Mouse (Mus musculus): Measurements from ENCODE around the gene Dbp. TPM values are rescaled to one million over a fixed set of nuclear protein-coding genes. Genes with fewer than 3 reads are reported as not detected.

The Dbp gene
- polyA plus RNA-seq, 1 experiment from 2014 or later: 3.6 TPM

DNA sequence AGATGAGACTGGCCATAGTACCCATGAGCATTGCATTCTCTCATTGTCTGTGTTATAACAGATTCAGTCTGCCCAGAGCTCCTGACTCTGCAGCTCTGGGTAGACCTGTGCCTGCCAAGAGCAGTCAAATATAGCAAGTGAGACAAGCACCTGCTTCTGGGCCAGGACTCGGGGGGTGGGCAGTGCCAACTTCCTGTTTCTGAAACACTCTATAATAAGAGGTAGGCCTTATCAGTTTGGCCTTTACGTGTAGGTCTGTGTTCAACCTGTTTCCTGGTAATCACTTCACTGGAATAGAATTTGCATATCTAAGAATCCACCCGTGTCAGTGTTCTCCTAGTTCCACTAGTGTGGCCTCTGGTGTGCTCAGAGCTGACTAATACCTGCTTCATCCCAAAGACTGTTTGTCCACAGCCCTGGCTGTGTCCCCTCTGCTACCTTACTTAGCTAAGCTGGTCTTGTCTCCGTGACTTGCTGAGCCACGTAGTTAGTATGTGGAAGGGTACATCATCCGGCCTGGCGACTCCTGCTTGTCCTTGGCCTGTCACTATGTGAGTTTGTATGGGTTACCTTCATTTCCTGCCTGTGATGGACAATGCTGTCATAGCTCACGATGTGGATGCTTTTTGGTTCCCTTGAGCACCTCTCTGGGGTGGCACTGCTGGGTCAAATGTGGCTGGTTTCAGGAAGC, 23.7 kb upstream of the Dbp start:
- H3K9me3 ChIP-seq: no peaks in the 10 kb centered on the region
- no peak for DNase-seq (ENCODE audit: low spot score)
- no peak overlapping the region for H3K4me3 ChIP-seq
- WGBS: 86% methylated on average over 8 of the region's 8 CpGs
- peaks cover 18% of the 10 kb centered on the region; the same call in 1 of the 2 replicates for H3K27me3 ChIP-seq (replicated peaks; ENCODE audit: low read depth, poor library complexity, severe bottlenecking)
- H3K27ac ChIP-seq (replicated peaks): no peak overlapping the region
- H3K4me1 ChIP-seq: peaks cover 40% of the 10 kb centered on the region
- no peaks in the 10 kb centered on the region for H3K36me3 ChIP-seq (replicated peaks)

DNA sequence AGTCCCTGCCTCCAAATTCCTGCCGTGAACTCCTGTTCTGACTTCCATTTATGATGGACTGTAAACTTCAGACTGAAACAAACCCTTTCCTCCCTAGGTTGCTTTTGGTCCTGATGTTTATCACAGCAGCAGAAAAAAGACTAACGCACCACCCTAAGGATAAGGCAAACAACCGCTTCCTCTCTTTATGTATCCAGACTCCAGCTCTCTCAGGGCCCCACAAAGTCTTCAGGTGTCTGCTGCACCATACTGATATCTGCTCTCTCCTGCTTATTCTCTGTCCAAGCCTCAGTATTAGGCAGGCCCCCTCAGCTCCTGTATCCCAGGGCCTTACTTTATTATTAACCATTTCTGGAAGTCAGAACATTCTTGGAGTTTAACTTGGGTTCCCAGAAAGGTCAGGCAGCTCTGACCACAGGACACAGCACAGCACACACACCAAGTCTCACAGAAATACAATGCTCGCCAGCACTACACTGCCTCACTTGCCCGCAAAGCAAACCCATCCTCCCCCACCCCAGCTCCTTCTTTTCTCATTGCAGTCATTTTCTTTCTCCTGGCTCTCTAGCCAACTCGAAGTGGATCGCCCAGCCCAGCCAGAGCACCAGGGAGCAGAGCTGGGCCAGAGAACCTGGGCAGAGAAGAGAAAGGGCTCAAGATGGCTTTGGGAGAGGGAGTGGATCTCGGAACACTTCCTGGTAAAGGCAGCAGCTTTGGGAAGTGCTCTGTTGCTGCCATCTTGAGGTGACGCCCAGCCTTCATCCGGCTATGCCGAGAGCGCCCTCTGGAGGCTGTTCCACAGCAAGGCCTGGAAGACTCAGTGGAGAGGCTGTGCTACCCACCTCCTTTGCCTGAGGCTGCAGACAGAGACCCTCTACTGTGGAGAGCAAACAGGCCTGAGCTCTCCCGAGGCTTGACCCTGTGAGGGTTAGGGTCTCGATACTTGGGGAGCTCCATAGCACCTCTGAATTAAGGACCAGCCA, 22.5 kb upstream of the Dbp start:
- H3K36me3 ChIP-seq (replicated peaks): no peaks in the 10 kb centered on the region
- H3K9me3 ChIP-seq: no peaks in the 10 kb centered on the region
- H3K4me1 ChIP-seq: peaks cover 52% of the 10 kb centered on the region
- DNase-seq (ENCODE audit: low spot score): peak; percentile 93
- peak overlapping the region; percentile 42 for H3K4me3 ChIP-seq
- H3K27me3 ChIP-seq (replicated peaks; ENCODE audit: low read depth, poor library complexity, severe bottlenecking): peaks cover 22% of the 10 kb centered on the region; the same call in 1 of the 2 replicates
- WGBS: 29% methylated on average over 14 of the region's 14 CpGs
- peak overlapping the region; percentile 90 for H3K27ac ChIP-seq (replicated peaks)

DNA sequence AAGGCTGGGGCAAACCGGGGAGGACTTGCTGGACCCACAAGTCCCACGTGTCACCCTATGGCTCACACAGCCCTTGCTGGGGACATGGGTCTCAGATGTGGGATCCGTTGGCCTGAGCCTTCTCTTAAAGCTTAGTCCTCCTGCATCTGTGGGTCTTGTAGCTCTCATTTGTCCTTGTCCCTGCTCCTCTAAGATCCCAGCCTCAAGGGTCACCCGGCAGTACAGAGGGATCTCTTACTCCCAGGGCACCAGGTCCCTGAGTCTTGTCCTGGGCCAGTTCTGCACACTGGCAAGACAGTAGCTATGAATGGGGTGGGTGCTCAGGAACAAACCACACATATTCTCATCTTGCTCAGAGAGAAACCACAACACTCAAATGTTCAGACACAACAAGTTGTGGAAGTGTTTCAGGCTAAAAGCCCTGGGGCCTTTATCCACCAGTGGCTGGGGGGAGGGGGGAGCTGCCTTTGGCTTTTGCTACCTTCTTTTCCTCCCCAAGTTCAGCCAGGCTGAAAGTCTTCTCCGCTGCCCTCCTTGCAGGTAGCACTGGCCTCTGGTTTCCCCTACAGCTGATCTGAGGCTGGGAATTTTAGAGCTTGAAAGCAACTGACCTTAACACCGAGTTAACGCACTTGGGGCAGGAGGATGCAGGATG, 21.4 kb upstream of the Dbp start, which contains the start of gene Ntn5:
Gene Ntn5, plus strand, starts transcription at position 627 of the 655 bp plus-strand sequence.
- Histone ChIP-seq H3K4me3 (peak within 1 kb of the TSS; percentile 42), H3K27me3 (replicated peaks; ENCODE audit: low read depth, poor library complexity, severe bottlenecking) (peaks cover 22% of the 10 kb centered on the region; the same call in 1 of the 2 replicates), H3K36me3 (replicated peaks) (no peaks in the 10 kb centered on the region), H3K9me3 (no peaks in the 10 kb centered on the region), H3K27ac (replicated peaks) (peak within 1 kb of the TSS; percentile 90), H3K4me1 (peaks cover 52% of the 10 kb centered on the region)
- DNase-seq (ENCODE audit: low spot score): no peak
- 68% methylated on average over 7 of the region's 7 CpGs for WGBS

DNA sequence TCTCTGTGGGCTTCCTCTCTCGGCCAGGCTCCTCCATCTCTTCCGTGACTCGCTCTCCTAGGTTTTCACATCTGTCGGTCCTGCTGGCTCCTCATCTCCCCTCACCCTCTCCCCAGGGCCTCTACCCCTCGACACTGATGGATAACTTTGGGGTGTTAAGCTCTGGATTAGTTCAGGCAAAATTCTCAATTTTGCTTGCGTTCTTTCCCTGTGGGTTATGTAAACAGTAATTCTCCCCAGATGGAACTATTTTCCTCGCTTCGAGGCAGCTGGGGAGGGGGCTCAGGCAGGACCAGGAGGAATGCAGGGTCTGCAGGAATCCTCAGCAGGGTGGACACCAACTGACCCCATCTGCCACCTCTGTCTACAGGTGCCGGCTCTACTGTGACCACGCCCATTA, 19.1 kb upstream of the Dbp start:
- H3K27me3 ChIP-seq (replicated peaks; ENCODE audit: low read depth, poor library complexity, severe bottlenecking): peaks cover 28% of the 10 kb centered on the region; the same call in 1 of the 2 replicates
- WGBS: 43% methylated on average over 10 of the region's 10 CpGs
- H3K27ac ChIP-seq (replicated peaks): peak overlapping the region; percentile 76
- no peaks in the 10 kb centered on the region for H3K36me3 ChIP-seq (replicated peaks)
- peak overlapping the region; percentile 30; the same call in 1 of the 2 replicates for H3K4me3 ChIP-seq
- no peaks in the 10 kb centered on the region for H3K9me3 ChIP-seq
- DNase-seq (ENCODE audit: low spot score): no peak
- peaks cover 72% of the 10 kb centered on the region for H3K4me1 ChIP-seq

DNA sequence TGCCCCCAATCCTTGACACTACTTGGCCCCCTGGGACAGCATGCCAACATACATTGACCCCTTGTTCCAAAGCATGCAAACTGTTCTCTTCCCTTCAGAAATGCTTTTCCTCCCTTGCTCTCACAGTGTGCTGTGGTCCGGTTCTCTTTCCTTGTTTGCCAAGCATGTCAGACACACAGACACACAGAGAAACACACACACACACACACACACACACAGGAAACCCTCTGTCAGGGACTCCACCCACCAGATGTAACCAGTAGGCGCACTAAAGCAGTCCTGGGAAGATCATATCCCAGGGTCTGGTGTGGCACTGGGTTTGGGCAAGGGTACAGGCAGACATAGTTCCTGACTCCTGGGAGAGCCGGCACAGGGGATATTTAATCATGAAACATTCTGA, 18.0 kb upstream of the Dbp start:
- H3K36me3 ChIP-seq (replicated peaks): no peaks in the 10 kb centered on the region
- H3K4me3 ChIP-seq: no peak overlapping the region
- peaks cover 28% of the 10 kb centered on the region; the same call in 1 of the 2 replicates for H3K27me3 ChIP-seq (replicated peaks; ENCODE audit: low read depth, poor library complexity, severe bottlenecking)
- DNase-seq (ENCODE audit: low spot score): no peak
- peaks cover 72% of the 10 kb centered on the region for H3K4me1 ChIP-seq
- 74% methylated on average over 3 of the region's 3 CpGs for WGBS
- no peaks in the 10 kb centered on the region for H3K9me3 ChIP-seq
- peak overlapping the region; percentile 74; the same call in 1 of the 2 replicates for H3K27ac ChIP-seq (replicated peaks)

DNA sequence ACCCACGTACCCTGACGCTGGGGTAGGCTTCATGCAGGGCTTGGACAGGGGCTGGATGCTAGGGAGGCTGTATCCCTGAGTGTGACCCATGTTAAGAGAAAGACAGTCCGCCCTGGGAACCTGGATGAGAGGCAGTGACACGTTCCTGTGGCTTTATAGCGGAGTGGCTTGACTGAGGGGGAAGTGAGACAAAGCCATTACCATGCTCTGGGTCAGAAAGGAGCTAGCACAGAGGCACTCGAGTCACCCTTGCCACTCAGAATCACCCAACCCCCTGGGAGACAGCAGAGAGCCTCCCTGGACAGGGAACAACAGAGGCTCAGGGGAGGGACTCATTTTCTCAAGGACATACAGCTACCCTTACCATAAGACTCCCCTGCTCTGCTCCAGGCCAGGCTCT, 15.8 kb upstream of the Dbp start:
- H3K9me3 ChIP-seq: no peaks in the 10 kb centered on the region
- H3K36me3 ChIP-seq (replicated peaks): no peaks in the 10 kb centered on the region
- no peak for DNase-seq (ENCODE audit: low spot score)
- 64% methylated on average over 6 of the region's 6 CpGs for WGBS
- H3K27me3 ChIP-seq (replicated peaks; ENCODE audit: low read depth, poor library complexity, severe bottlenecking): peaks cover 18% of the 10 kb centered on the region; the same call in 1 of the 2 replicates
- peaks cover 63% of the 10 kb centered on the region for H3K4me1 ChIP-seq
- H3K27ac ChIP-seq (replicated peaks): peak overlapping the region; percentile 27; the same call in 1 of the 2 replicates
- no peak overlapping the region for H3K4me3 ChIP-seq

DNA sequence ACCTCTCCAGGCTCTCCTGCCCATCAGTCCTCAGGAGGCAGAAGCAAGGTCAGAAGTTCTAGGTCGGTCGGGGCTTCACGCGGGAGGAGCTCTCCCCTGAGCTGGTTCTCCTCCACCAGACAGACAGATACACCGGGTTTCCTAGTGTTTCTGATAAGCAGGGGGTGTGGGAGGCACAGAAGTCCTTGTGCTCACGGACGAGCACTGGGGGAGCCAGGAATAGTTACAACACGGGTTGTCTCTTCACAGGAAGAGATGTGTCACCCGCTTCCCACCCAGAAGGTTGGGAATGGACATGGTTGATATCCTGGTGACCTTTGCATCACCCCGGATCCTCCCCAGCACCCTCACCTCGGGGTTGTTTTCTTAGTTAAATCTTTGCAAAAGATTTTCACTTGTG, 15.1 kb upstream of the Dbp start:
- DNase-seq (ENCODE audit: low spot score): no peak
- Histone ChIP-seq H3K27me3 (replicated peaks; ENCODE audit: low read depth, poor library complexity, severe bottlenecking) (peaks cover 14% of the 10 kb centered on the region; the same call in 1 of the 2 replicates), H3K27ac (replicated peaks) (0 out of 2 replicates have a peak overlapping the region, but pooled peaks have one; percentile 26), H3K36me3 (replicated peaks) (no peaks in the 10 kb centered on the region), H3K4me1 (peaks cover 64% of the 10 kb centered on the region), H3K9me3 (no peaks in the 10 kb centered on the region), H3K4me3 (no peak overlapping the region)
- 75% methylated on average over 11 of the region's 11 CpGs for WGBS

DNA sequence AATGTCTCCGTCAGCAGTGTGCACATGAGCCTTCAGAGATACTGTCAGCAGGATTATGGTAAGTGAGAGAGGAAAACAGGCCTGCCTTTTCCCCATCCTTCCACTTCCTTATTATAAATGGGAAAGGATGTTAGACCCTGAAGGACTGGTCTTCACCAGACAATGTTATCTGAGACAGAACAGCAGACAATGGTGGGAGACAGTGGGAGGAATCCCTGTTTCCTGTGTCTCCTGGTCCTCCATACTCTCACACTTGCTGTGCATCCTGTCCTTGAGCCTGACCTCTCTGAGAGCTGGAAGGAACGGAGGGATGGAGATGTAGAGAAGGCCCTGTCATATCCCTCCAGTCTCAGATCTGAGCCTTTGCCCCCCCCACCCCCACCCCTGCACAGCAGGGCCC, 12.5 kb upstream of the Dbp start:
- Histone ChIP-seq H3K9me3 (no peaks in the 10 kb centered on the region), H3K27ac (replicated peaks) (0 out of 2 replicates have a peak overlapping the region, but pooled peaks have one; percentile 44), H3K4me1 (peaks cover 49% of the 10 kb centered on the region), H3K27me3 (replicated peaks; ENCODE audit: low read depth, poor library complexity, severe bottlenecking) (0 out of 2 replicates have a peak, but pooled peaks cover 6% of the 10 kb centered on the region), H3K4me3 (no peak overlapping the region), H3K36me3 (replicated peaks) (no peaks in the 10 kb centered on the region)
- DNase-seq (ENCODE audit: low spot score): no peak
- 87% methylated on average over 2 of the region's 2 CpGs for WGBS

DNA sequence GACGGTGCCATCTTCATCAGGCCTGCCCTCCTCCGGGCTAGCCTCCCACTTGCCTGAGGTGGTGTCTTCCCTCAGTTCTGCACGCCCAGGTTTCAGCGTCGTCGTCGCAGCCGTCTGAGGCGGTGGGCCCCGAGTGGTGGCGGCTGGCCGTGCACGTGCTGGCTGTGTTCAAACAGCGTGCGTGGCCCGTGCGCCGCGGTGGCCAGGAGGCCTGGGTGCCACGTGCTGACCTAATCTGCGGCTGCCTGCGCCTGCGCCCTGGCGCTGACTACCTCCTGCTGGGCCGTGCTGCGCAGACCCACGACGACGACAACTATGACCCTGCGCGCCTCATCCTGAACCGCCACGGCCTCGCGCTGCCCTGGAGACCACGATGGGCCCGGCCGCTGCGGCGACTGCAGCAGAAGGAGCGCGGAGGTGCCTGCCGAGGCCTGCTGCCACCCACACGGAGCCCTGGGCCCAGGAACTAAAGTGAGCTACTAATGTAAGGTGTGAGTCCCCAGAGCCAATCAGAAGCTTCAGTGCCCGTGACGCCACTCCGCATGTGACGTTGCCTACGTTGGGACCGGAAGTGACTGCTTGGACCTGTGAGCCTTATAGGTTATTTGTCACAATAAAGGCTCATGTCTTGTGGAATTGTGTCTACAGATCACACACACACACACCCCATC, 10.8 kb upstream of the Dbp start, which contains the start of gene Sec1:
Gene Sec1, minus strand, starts transcription at position 482 of the 671 bp plus-strand sequence.
- H3K27me3 ChIP-seq (replicated peaks; ENCODE audit: low read depth, poor library complexity, severe bottlenecking): peaks cover 19% of the 10 kb centered on the region
- H3K27ac ChIP-seq (replicated peaks): peak within 1 kb of the TSS; percentile 54
- no peak for DNase-seq (ENCODE audit: low spot score)
- H3K9me3 ChIP-seq: no peaks in the 10 kb centered on the region
- 88% methylated on average over 50 of the region's 50 CpGs for WGBS
- no peak within 1 kb of the TSS for H3K4me3 ChIP-seq
- H3K36me3 ChIP-seq (replicated peaks): no peaks in the 10 kb centered on the region
- H3K4me1 ChIP-seq: peaks cover 45% of the 10 kb centered on the region

DNA sequence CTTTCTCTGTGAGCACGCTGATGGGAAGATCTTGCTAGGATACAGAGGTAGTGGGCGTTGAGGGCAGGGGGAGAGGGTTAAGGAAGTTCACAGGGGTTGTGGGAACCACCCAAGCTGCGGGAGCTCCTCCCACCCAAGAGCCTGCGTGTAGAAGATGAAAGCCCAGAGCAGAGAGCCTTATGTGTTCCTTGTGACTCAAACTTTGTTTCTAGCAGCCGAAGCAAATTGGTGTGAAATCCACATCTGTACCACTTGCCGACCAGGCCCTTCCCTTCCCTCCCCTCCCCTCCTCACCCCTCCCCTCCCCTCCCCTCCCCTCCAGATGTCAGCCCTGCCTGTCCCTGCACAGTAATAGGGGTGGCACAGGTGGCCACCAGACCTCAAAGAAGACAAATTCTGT, 9.8 kb upstream of the Dbp start:
- DNase-seq (ENCODE audit: low spot score): peak; percentile 68
- WGBS: 18% methylated on average over 6 of the region's 6 CpGs
- H3K27me3 ChIP-seq (replicated peaks; ENCODE audit: low read depth, poor library complexity, severe bottlenecking): peaks cover 29% of the 10 kb centered on the region
- H3K36me3 ChIP-seq (replicated peaks): no peaks in the 10 kb centered on the region
- H3K27ac ChIP-seq (replicated peaks): peak overlapping the region; percentile 54; the same call in 1 of the 2 replicates
- no peaks in the 10 kb centered on the region for H3K9me3 ChIP-seq
- no peak overlapping the region for H3K4me3 ChIP-seq
- H3K4me1 ChIP-seq: peaks cover 45% of the 10 kb centered on the region

DNA sequence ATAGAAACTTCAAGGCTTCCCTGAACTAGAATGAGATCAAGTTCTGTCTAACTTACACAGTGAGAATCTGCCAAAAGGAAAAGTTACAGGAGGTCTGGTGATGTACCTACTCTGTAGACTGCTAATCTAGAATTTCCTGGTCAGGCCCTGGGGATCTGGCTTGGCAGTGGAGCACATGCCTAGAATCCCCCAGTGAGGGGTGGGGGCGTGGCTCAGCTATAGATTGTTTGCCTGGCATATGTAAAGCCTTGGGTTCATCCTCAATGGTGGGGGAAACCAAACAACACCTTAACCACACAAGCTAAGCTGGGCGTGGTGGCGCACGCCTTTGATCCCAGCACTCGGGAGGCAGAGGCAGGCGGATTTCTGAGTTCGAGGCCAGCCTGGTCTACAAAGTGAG, 7.0 kb upstream of the Dbp start:
- WGBS: 80% methylated on average over 7 of the region's 7 CpGs
- Histone ChIP-seq H3K9me3 (no peaks in the 10 kb centered on the region), H3K36me3 (replicated peaks) (no peaks in the 10 kb centered on the region), H3K27ac (replicated peaks) (no peak overlapping the region), H3K27me3 (replicated peaks; ENCODE audit: low read depth, poor library complexity, severe bottlenecking) (peaks cover 46% of the 10 kb centered on the region), H3K4me1 (peaks cover 52% of the 10 kb centered on the region), H3K4me3 (no peak overlapping the region)
- DNase-seq (ENCODE audit: low spot score): no peak

All from embryonic facial prominence, embryonic 10.5 days (tissue).